Mouse (Mus musculus): ENCODE data around the gene Coq2. TPM values are rescaled to one million over a fixed set of nuclear protein-coding genes. Genes with fewer than 3 reads are reported as not detected.

The Coq2 gene
- polyA plus RNA-seq, 1 experiment from 2014 or later, result 58.7 TPM

DNA sequence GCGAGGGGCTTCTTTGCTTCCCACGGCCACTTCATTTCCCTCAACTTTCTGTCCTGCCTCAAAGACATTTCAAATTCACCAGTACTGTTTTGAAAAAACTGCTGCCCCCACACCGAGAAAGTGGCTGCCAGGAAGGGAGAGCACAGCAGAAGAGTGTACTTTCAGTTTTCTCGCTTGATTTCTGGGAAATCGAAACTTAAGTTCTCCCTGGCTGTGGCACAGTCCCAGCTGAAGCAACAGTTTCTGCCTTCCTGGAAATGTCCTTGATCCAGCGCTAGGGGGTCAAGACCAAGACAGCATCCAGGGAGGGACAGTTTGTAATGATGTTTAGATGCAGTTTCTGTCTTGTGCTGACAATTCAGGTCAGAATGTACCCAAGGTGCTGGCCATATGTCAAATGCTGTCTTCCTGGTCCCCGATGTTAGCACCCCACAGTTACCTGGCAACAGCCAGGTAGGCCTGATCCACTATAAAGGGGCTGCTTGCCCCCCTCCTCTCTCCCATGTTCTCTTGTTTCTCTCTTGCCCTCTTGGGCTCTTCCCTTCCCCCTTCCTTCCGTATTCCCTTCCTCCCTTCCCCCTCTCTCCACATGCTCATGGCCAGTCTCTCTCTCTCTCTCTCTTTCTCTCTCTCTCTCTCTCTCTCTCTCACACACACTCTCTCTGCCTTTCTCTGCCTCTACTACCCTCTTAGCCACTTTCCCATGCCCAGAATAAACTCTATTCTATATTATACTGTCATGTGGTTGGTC, 38.0 kb downstream of the Coq2 start:
- 63% methylated on average over 8 of the region's 8 CpGs for WGBS
- Histone ChIP-seq H3K4me3 (ENCODE audit: low read depth, low read length) (no peak overlapping the region), H3K27ac (ENCODE audit: low read depth, low read length) (peak overlapping the region; percentile 76), H3K36me3 (ENCODE audit: control insufficient read depth, insufficient read depth, low read length) (no peaks in the 10 kb centered on the region), H3K4me1 (replicated peaks; ENCODE audit: control insufficient read depth, insufficient read depth, low read length) (peaks cover 46% of the 10 kb centered on the region), H3K27me3 (replicated peaks; ENCODE audit: control insufficient read depth, insufficient read depth, low read length) (no peaks in the 10 kb centered on the region), H3K9ac (ENCODE audit: low read depth, low read length) (0 out of 2 replicates have a peak overlapping the region, but pooled peaks have one; percentile 17), H3K9me3 (ENCODE audit: control insufficient read depth, low read length) (no peaks in the 10 kb centered on the region), H3K4me2 (no peak overlapping the region)
- ATAC-seq (replicated peaks; ENCODE audit: low FRiP score), result no peak
- no peak for DNase-seq (ENCODE audit: low spot score)

DNA sequence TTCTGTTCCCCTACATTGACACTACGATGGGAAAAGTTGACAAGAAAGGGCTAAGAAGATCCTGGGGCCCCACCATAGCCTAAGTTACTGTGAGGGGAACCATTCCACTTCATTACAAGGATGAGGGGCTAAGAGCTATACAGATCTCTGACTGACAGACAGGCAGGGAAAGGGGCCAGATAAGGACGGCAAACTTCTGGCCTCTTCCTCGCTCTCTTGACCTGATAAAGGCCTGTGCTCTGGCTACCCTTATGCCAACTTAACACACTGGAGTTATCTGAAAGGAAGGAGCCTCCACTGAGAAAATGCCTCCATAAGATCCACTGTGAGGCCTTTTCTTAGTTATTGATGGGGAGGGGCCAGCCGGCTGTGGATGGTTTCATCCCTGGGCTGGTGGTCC, 39.0 kb downstream of the Coq2 start:
- Histone ChIP-seq H3K4me1 (replicated peaks; ENCODE audit: control insufficient read depth, insufficient read depth, low read length) (peaks cover 46% of the 10 kb centered on the region), H3K4me2 (peak overlapping the region; percentile 18; the same call in 1 of the 2 replicates), H3K36me3 (ENCODE audit: control insufficient read depth, insufficient read depth, low read length) (no peaks in the 10 kb centered on the region), H3K9ac (ENCODE audit: low read depth, low read length) (no peak overlapping the region), H3K9me3 (ENCODE audit: control insufficient read depth, low read length) (no peaks in the 10 kb centered on the region), H3K4me3 (ENCODE audit: low read depth, low read length) (no peak overlapping the region), H3K27me3 (replicated peaks; ENCODE audit: control insufficient read depth, insufficient read depth, low read length) (no peaks in the 10 kb centered on the region), H3K27ac (ENCODE audit: low read depth, low read length) (peak overlapping the region; percentile 76)
- 30% methylated on average over 4 of the region's 4 CpGs for WGBS
- ATAC-seq (replicated peaks; ENCODE audit: low FRiP score), result peak; percentile 86
- no peak for DNase-seq (ENCODE audit: low spot score)

- H3K4me1 ChIP-seq (replicated peaks; ENCODE audit: control insufficient read depth, insufficient read depth, low read length), result peaks cover 46% of the 10 kb centered on the region
- no peak for ATAC-seq (replicated peaks; ENCODE audit: low FRiP score)
- H3K9me3 ChIP-seq (ENCODE audit: control insufficient read depth, low read length), result no peaks in the 10 kb centered on the region
- H3K4me3 ChIP-seq (ENCODE audit: low read depth, low read length), result no peak overlapping the region
- no peak overlapping the region; the same call in 1 of the 2 replicates for H3K9ac ChIP-seq (ENCODE audit: low read depth, low read length)
- H3K36me3 ChIP-seq (ENCODE audit: control insufficient read depth, insufficient read depth, low read length), result no peaks in the 10 kb centered on the region
- DNase-seq (ENCODE audit: low spot score), result no peak
- 69% methylated on average over 8 of the region's 8 CpGs for WGBS
- no peak overlapping the region for H3K4me2 ChIP-seq
- no peaks in the 10 kb centered on the region for H3K27me3 ChIP-seq (replicated peaks; ENCODE audit: control insufficient read depth, insufficient read depth, low read length)
- peak overlapping the region; percentile 76; the same call in 1 of the 2 replicates for H3K27ac ChIP-seq (ENCODE audit: low read depth, low read length)
These were observed 40.0 kb downstream of the Coq2 start for GRCm38 (mm10) chr5:100634885-100635478.

GRCm38 (mm10) chr5:100632540-100633129, 42.3 kb downstream of the Coq2 start:
- Histone ChIP-seq H3K36me3 (ENCODE audit: control insufficient read depth, insufficient read depth, low read length) (no peaks in the 10 kb centered on the region), H3K27ac (ENCODE audit: low read depth, low read length) (no peak overlapping the region), H3K27me3 (replicated peaks; ENCODE audit: control insufficient read depth, insufficient read depth, low read length) (no peaks in the 10 kb centered on the region), H3K4me2 (no peak overlapping the region), H3K4me3 (ENCODE audit: low read depth, low read length) (no peak overlapping the region), H3K9me3 (ENCODE audit: control insufficient read depth, low read length) (no peaks in the 10 kb centered on the region), H3K9ac (ENCODE audit: low read depth, low read length) (no peak overlapping the region), H3K4me1 (replicated peaks; ENCODE audit: control insufficient read depth, insufficient read depth, low read length) (peaks cover 29% of the 10 kb centered on the region)
- DNase-seq (ENCODE audit: low spot score) (no peak), ATAC-seq (replicated peaks; ENCODE audit: low FRiP score) (no peak)
- WGBS, result 77% methylated on average over 8 of the region's 8 CpGs

- Histone ChIP-seq H3K9me3 (ENCODE audit: control insufficient read depth, low read length) (no peaks in the 10 kb centered on the region), H3K4me3 (ENCODE audit: low read depth, low read length) (no peak overlapping the region), H3K27me3 (replicated peaks; ENCODE audit: control insufficient read depth, insufficient read depth, low read length) (no peaks in the 10 kb centered on the region), H3K4me1 (replicated peaks; ENCODE audit: control insufficient read depth, insufficient read depth, low read length) (peaks cover 13% of the 10 kb centered on the region), H3K27ac (ENCODE audit: low read depth, low read length) (no peak overlapping the region), H3K36me3 (ENCODE audit: control insufficient read depth, insufficient read depth, low read length) (no peaks in the 10 kb centered on the region), H3K9ac (ENCODE audit: low read depth, low read length) (no peak overlapping the region), H3K4me2 (no peak overlapping the region)
- DNase-seq (ENCODE audit: low spot score) (no peak), ATAC-seq (replicated peaks; ENCODE audit: low FRiP score) (peak; percentile 84)
- 58% methylated on average over 4 of the region's 4 CpGs for WGBS
These were observed 46.1 kb downstream of the Coq2 start for GRCm38 (mm10) chr5:100628807-100629206.

DNA sequence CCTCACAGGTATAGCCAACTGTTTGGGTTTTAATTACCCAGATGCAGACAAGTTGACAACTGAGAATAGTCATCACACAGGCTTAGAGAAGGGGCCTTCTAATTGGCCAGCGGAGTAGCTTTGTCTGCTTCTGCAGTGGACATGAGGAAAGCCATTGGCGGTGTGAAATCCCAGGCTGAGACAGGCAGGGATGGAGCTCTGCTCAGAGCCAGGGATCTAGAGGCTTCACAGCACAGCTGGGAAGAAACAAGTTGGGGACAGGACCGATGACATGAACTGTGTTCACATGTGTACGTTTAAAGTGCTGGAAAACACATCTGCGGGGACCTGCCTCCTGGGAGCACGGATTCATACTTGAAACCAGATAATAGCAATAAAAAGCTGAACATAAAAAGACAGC, 48.4 kb downstream of the Coq2 start:
- Histone ChIP-seq H3K4me2 (no peak overlapping the region), H3K36me3 (ENCODE audit: control insufficient read depth, insufficient read depth, low read length) (no peaks in the 10 kb centered on the region), H3K4me1 (replicated peaks; ENCODE audit: control insufficient read depth, insufficient read depth, low read length) (peaks cover 9% of the 10 kb centered on the region), H3K27me3 (replicated peaks; ENCODE audit: control insufficient read depth, insufficient read depth, low read length) (no peaks in the 10 kb centered on the region), H3K27ac (ENCODE audit: low read depth, low read length) (no peak overlapping the region), H3K9ac (ENCODE audit: low read depth, low read length) (no peak overlapping the region), H3K9me3 (ENCODE audit: control insufficient read depth, low read length) (no peaks in the 10 kb centered on the region), H3K4me3 (ENCODE audit: low read depth, low read length) (no peak overlapping the region)
- ATAC-seq (replicated peaks; ENCODE audit: low FRiP score), result no peak
- WGBS, result 73% methylated on average over 6 of the region's 6 CpGs
- DNase-seq (ENCODE audit: low spot score), result no peak

- Histone ChIP-seq H3K4me2 (no peak overlapping the region), H3K9ac (ENCODE audit: low read depth, low read length) (no peak overlapping the region), H3K4me1 (replicated peaks; ENCODE audit: control insufficient read depth, insufficient read depth, low read length) (peaks cover 9% of the 10 kb centered on the region), H3K27me3 (replicated peaks; ENCODE audit: control insufficient read depth, insufficient read depth, low read length) (no peaks in the 10 kb centered on the region), H3K36me3 (ENCODE audit: control insufficient read depth, insufficient read depth, low read length) (no peaks in the 10 kb centered on the region), H3K27ac (ENCODE audit: low read depth, low read length) (no peak overlapping the region), H3K9me3 (ENCODE audit: control insufficient read depth, low read length) (no peaks in the 10 kb centered on the region), H3K4me3 (ENCODE audit: low read depth, low read length) (no peak overlapping the region)
- ATAC-seq (replicated peaks; ENCODE audit: low FRiP score), result 0 out of 2 replicates have a peak, but pooled peaks have one; percentile 62
- DNase-seq (ENCODE audit: low spot score), result no peak
- WGBS, result 53% methylated on average over 9 of the region's 9 CpGs
These were observed 50.1 kb downstream of the Coq2 start for GRCm38 (mm10) chr5:100624743-100625360.

GRCm38 (mm10) chr5:100622509-100623163, 52.3 kb downstream of the Coq2 start:
- no peaks in the 10 kb centered on the region for H3K36me3 ChIP-seq (ENCODE audit: control insufficient read depth, insufficient read depth, low read length)
- ATAC-seq (replicated peaks; ENCODE audit: low FRiP score) (no peak), DNase-seq (ENCODE audit: low spot score) (no peak)
- no peak overlapping the region for H3K9ac ChIP-seq (ENCODE audit: low read depth, low read length)
- H3K9me3 ChIP-seq (ENCODE audit: control insufficient read depth, low read length), result no peaks in the 10 kb centered on the region
- 86% methylated on average over 12 of the region's 12 CpGs for WGBS
- no peak overlapping the region for H3K27ac ChIP-seq (ENCODE audit: low read depth, low read length)
- peaks cover 9% of the 10 kb centered on the region for H3K4me1 ChIP-seq (replicated peaks; ENCODE audit: control insufficient read depth, insufficient read depth, low read length)
- H3K4me3 ChIP-seq (ENCODE audit: low read depth, low read length), result no peak overlapping the region
- H3K4me2 ChIP-seq, result no peak overlapping the region
- H3K27me3 ChIP-seq (replicated peaks; ENCODE audit: control insufficient read depth, insufficient read depth, low read length), result no peaks in the 10 kb centered on the region
